Mouse (Mus musculus): ENCODE measurements around the gene Speer3.
"Not testable (repeated sequence)": the region's sequence is repeated elsewhere in the genome, so short reads cannot be mapped to it uniquely, and the experiment has no call there.

Gene Speer3

DNA sequence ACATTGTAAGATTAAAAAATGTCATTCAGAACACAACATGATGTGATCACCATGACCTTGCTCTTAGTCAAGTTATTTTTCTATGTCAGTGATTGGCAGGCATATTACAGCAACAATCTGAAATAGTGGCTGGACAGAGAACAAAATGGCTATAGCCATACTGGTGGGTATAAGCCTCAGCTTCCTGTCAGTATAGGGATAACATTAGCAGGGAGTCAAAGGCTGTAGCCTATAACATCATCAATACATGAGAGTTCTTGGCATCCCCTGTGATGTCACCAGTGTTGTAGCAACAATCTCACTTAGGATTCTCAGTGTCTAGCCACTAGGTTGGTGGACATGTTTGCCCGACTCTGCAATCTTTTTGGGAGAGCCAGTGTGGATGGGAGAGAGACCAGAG, at the start of gene Speer3:
Gene Speer3, plus strand, starts transcription at position 301 of the 400 bp plus-strand sequence.
- DNase-seq: no peak

DNA sequence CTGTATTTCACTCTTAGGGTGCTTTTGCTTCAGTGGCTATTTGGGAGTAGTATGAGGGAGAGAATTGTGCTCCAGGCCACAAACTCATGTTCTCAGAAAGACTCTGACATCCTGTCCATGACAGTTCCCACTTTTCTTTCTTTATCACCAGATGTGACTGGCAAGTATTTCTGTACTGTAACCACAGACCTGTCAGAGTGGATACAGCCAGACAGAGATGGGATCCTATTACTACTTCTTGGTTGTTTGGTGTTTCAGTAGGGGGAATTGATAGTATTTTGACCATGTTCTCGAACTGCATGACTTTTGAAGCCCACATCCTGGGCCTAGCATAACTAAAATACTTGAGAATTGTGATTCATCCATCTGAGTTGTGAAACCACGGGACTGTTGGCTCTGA, 19.1 kb downstream of the Speer3 start:
- DNase-seq: not testable (repeated sequence)

GRCm38 (mm10) chr5:13825108-13825507, 33.7 kb downstream of the Speer3 start:
- no peak for DNase-seq

GRCm38 (mm10) chr5:13826708-13827107, 35.3 kb downstream of the Speer3 start:
- no peak for DNase-seq

DNA sequence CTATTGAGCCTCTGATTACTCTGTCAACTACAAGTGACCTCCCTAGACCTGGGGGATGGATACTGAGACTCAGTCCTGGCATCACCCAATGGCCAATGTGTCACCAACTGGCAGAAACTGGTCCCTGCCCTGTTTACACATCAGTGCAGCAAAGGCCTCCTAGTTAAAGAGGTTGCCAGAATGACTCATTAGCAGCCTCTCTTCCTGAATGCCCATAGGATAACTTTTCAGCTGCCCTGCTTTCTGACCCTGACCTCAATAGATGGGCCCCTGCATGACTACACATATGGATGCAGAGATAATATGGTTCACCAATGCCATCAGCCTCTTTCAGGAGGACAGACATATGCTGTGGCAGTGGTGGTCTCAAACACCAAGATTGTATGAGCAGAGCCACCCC, 52.9 kb downstream of the Speer3 start:
- DNase-seq: no peak

Measured in kidney, postnatal 4 days (tissue).